Mouse (Mus musculus): ENCODE results near the gene 2410002F23Rik. TPM values are rescaled to one million over a fixed set of nuclear protein-coding genes. Genes with fewer than 3 reads are reported as not detected.
"Not testable (repeated sequence)": the region's sequence is repeated elsewhere in the genome, so short reads cannot be mapped to it uniquely, and the experiment has no call there.

2410002F23Rik gene
- polyA plus RNA-seq, 1 experiment from 2014 or later = 221 TPM

DNA sequence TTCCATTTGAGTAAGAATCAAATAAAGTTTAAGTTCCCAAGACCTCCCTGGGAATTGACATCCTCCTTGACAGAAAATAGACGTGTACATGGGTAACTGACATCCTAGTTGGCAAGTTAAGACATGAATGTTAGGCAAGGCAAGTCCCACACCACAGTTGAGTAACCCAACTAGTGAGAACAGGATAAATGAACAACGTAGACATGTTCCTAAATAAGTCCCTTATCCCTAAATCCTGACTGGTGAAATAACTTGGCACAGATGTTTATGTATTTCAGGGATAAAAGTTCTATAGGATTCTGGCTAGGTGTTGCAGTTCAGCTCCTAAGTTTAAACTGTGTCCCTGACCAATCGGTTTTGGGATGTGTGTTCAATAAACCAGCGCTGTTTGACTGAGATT is 44.5 kb downstream of the 2410002F23Rik start:
- Histone ChIP-seq H3K36me3 (no peaks in the 10 kb centered on the region), H3K9ac (no peak overlapping the region), H3K27me3 (peaks cover 2% of the 10 kb centered on the region; the same call in 1 of the 2 replicates), H3K4me1 (replicated peaks) (no peaks in the 10 kb centered on the region), H3K4me2 (no peak overlapping the region), H3K27ac (replicated peaks) (no peak overlapping the region), H3K9me3 (no peaks in the 10 kb centered on the region), H3K4me3 (no peak overlapping the region)
- no peak for ATAC-seq (ENCODE audit: low FRiP score, low read depth)
- WGBS = 86% methylated on average over 4 of the region's 4 CpGs

DNA sequence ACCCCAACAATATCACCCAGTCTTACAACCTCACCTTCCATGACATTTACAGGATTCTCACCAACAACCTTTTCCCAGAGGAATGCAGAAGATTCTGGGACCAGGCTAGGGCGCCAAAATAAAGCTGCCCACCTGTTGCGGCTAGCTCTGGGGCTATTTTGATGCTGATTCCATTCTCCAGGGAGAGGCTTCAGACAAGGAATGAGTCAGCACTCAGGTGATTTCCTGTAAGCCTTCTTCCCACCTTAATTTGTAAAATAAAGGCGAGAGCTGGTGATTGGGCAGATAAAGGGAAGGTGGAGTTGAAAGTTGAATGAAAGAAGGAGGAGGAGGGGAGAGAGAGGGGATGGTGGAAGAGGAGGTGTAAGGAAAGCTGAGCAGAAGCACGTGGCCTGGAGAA is 44.9 kb downstream of the 2410002F23Rik start:
- Histone ChIP-seq H3K4me2 (no peak overlapping the region), H3K27ac (replicated peaks) (no peak overlapping the region), H3K27me3 (peaks cover 2% of the 10 kb centered on the region; the same call in 1 of the 2 replicates), H3K9me3 (no peaks in the 10 kb centered on the region), H3K4me1 (replicated peaks) (no peaks in the 10 kb centered on the region), H3K4me3 (no peak overlapping the region), H3K36me3 (no peaks in the 10 kb centered on the region), H3K9ac (no peak overlapping the region)
- 54% methylated on average over 4 of the region's 4 CpGs for WGBS
- no peak for ATAC-seq (ENCODE audit: low FRiP score, low read depth)

DNA sequence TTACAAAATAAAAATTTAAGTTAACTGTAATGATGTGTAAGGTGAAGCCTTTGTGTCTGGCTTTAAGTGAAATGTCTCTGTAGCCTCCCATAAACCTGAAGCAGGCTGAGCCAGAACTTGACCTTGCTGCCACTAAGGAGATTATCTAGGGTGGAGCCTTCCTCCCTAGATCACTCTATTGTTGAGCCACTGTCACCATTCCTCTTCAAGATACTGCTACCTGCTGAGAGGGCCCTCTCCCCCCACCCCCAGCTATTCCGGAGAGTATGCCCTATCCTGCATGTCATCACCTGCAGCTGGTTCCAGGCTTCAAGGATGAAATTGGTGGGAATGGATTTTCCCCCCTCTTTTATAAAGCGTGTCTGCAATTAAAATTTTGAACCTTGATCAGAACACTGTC is 51.0 kb downstream of the 2410002F23Rik start:
- not testable (repeated sequence) for H3K9ac ChIP-seq; H3K36me3 ChIP-seq; H3K4me2 ChIP-seq; H3K4me3 ChIP-seq; H3K4me1 ChIP-seq (replicated peaks); H3K27ac ChIP-seq (replicated peaks); ATAC-seq (ENCODE audit: low FRiP score, low read depth); H3K9me3 ChIP-seq; H3K27me3 ChIP-seq
- 87% methylated on average over 2 of the region's 2 CpGs for whole genome bisulfite sequencing

Other genes starting within 250 kb of the 2410002F23Rik start
- not detected in 2 replicates for gene Klk1b26, start 234.6 kb upstream of the 2410002F23Rik start, polyA plus RNA-seq (2015; fragmentation: Nextera tagmentation; extraction: Ambion mirVana)
- not detected in 2 replicates for gene Klk1b27, start 194.4 kb upstream of the 2410002F23Rik start, polyA plus RNA-seq (2015; fragmentation: Nextera tagmentation; extraction: Ambion mirVana)
- not detected in 2 replicates for gene Klk1b21, start 144.4 kb upstream of the 2410002F23Rik start, polyA plus RNA-seq (2015; fragmentation: Nextera tagmentation; extraction: Ambion mirVana)
- not detected in 2 replicates for gene Klk1b22, start 134.0 kb upstream of the 2410002F23Rik start, polyA plus RNA-seq (2015; fragmentation: Nextera tagmentation; extraction: Ambion mirVana)
- not detected in 2 replicates for gene Klk1b16, start 110.0 kb upstream of the 2410002F23Rik start, polyA plus RNA-seq (2015; fragmentation: Nextera tagmentation; extraction: Ambion mirVana)
- gene Klk1b24, start 58.5 kb upstream of the 2410002F23Rik start, polyA plus RNA-seq (2015; fragmentation: Nextera tagmentation; extraction: Ambion mirVana) = not detected in 2 replicates
- not detected in 2 replicates for gene Klk1b3, start 48.5 kb upstream of the 2410002F23Rik start, polyA plus RNA-seq (2015; fragmentation: Nextera tagmentation; extraction: Ambion mirVana)
- not detected in 2 replicates for gene Klk1b4, start 39.3 kb upstream of the 2410002F23Rik start, polyA plus RNA-seq (2015; fragmentation: Nextera tagmentation; extraction: Ambion mirVana)
- gene Klk1b5, start 30.8 kb upstream of the 2410002F23Rik start, polyA plus RNA-seq (2015; fragmentation: Nextera tagmentation; extraction: Ambion mirVana) = not detected in 2 replicates
- gene Klk1, start 21.4 kb upstream of the 2410002F23Rik start, polyA plus RNA-seq (2015; fragmentation: Nextera tagmentation; extraction: Ambion mirVana) = not detected in 2 replicates
- gene Gm36864, start 10.5 kb upstream of the 2410002F23Rik start, polyA plus RNA-seq (2015; fragmentation: Nextera tagmentation; extraction: Ambion mirVana) = 0.17 TPM in 1 of 2 replicates, not detected in the other
- gene 1700028J19Rik, start within 50 bp of the 2410002F23Rik start, polyA plus RNA-seq (2015; fragmentation: Nextera tagmentation; extraction: Ambion mirVana) = 1.1 and 1.2 TPM in 2 replicates
- not detected in 2 replicates for gene Acp4, start 10.7 kb downstream of the 2410002F23Rik start, polyA plus RNA-seq (2015; fragmentation: Nextera tagmentation; extraction: Ambion mirVana)
- 1.2 TPM in 1 of 2 replicates, not detected in the other for gene Gm15517, start 14.7 kb downstream of the 2410002F23Rik start, polyA plus RNA-seq (2015; fragmentation: Nextera tagmentation; extraction: Ambion mirVana)
- gene Clec11a, start 60.2 kb downstream of the 2410002F23Rik start, polyA plus RNA-seq (2015; fragmentation: Nextera tagmentation; extraction: Ambion mirVana) = 3.0 and 3.4 TPM in 2 replicates
- 38.7 and 42.3 TPM in 2 replicates for gene Shank1, start 63.5 kb downstream of the 2410002F23Rik start, polyA plus RNA-seq (2015; fragmentation: Nextera tagmentation; extraction: Ambion mirVana)
- 58.9 and 68.8 TPM in 2 replicates for gene Syt3, start 137.4 kb downstream of the 2410002F23Rik start, polyA plus RNA-seq (2015; fragmentation: Nextera tagmentation; extraction: Ambion mirVana)
- gene 1700008O03Rik, start 139.1 kb downstream of the 2410002F23Rik start, polyA plus RNA-seq (2015; fragmentation: Nextera tagmentation; extraction: Ambion mirVana) = 2.8 and 2.9 TPM in 2 replicates
- gene Lrrc4b, start 182.3 kb downstream of the 2410002F23Rik start, polyA plus RNA-seq (2015; fragmentation: Nextera tagmentation; extraction: Ambion mirVana) = 16.7 and 16.9 TPM in 2 replicates
- 3.7 and 5.0 TPM in 2 replicates for gene Aspdh, start 218.7 kb downstream of the 2410002F23Rik start, polyA plus RNA-seq (2015; fragmentation: Nextera tagmentation; extraction: Ambion mirVana)
- 44.0 and 45.7 TPM in 2 replicates for gene Josd2, start 221.3 kb downstream of the 2410002F23Rik start, polyA plus RNA-seq (2015; fragmentation: Nextera tagmentation; extraction: Ambion mirVana)
- 148 and 165 TPM in 2 replicates for gene Emc10, start 249.8 kb downstream of the 2410002F23Rik start, polyA plus RNA-seq (2015; fragmentation: Nextera tagmentation; extraction: Ambion mirVana)
- 21.3 and 23.6 TPM in 2 replicates for gene Fam71e1, start 249.9 kb downstream of the 2410002F23Rik start, polyA plus RNA-seq (2015; fragmentation: Nextera tagmentation; extraction: Ambion mirVana)